Mouse (Mus musculus) forebrain, postnatal 0 days (tissue): ENCODE data around the gene Saa4. TPM values are rescaled to one million over a fixed set of nuclear protein-coding genes. Genes with fewer than 3 reads are reported as not detected.
A peak's percentile ranks its signal among the peaks of the same experiment; 100 is the strongest.

Experiments used
- ATAC-seq: fragments of 200-750 bp; cut with Nextera tagmentation; 2 replicates; pipeline ENCODE4 v1.8.0; 2017; ENCODE audit warnings: mild to moderate bottlenecking, moderate library complexity
- DNase-seq: peaks from one replicate; pipeline ENCODE4 v3.0.0-alpha.2; 2015
- H3K27ac ChIP-seq: fragments of 300-500 bp; sonication (generic); 2 replicates; pipeline ENCODE4 v1.5.1; 2014; ENCODE audit warnings: low read depth, mild to moderate bottlenecking, antibody characterized with exemption, low read length, moderate library complexity, mixed read lengths
- H3K27me3 ChIP-seq: fragments of 300-500 bp; sonication (generic); 2 replicates; pipeline ENCODE4 v1.6.1; 2014; ENCODE audit warnings: mild to moderate bottlenecking, low read length, mixed read lengths; ENCODE audit not compliant: insufficient read depth
- H3K36me3 ChIP-seq: fragments of 300-500 bp; sonication (generic); 2 replicates; pipeline ENCODE4 v1.6.1; 2014; ENCODE audit warnings: mild to moderate bottlenecking, moderate library complexity; ENCODE audit not compliant: insufficient read depth
- H3K4me1 ChIP-seq: fragments of 300-500 bp; sonication (generic); 2 replicates; pipeline ENCODE4 v1.6.1; 2014; ENCODE audit warnings: antibody characterized with exemption; ENCODE audit not compliant: insufficient read depth
- H3K4me2 ChIP-seq: fragments of 300-500 bp; sonication (generic); 2 replicates; pipeline ENCODE4 v1.6.1; 2014; ENCODE audit warnings: low read depth, mild to moderate bottlenecking, moderate library complexity
- H3K4me3 ChIP-seq: fragments of 300-500 bp; sonication (generic); 2 replicates; pipeline ENCODE4 v1.5.1; 2014; ENCODE audit warnings: low read depth, low read length, mixed read lengths
- H3K9ac ChIP-seq: fragments of 300-500 bp; sonication (generic); 2 replicates; pipeline ENCODE4 v1.6.1; 2014; ENCODE audit warnings: mild to moderate bottlenecking
- H3K9me3 ChIP-seq: fragments of 300-500 bp; sonication (generic); 2 replicates; pipeline ENCODE4 v1.6.1; 2016; ENCODE audit warnings: low read length
- CTCF ChIP-seq: sonication (generic); IDR thresholded peaks from 2 replicates; pipeline ENCODE4 v1.5.1; 2016; ENCODE audit warnings: antibody characterized with exemption, control low read depth, low read depth
- WGBS: fragments of 180-500 bp; shearing (Covaris S2); extraction: QIAGEN DNeasy Blood & Tissue Kit; methylation state at CpG from one replicate; pipeline ENCODE4 v1.1.7; 2014; 5-methylcytosine and 5-hydroxymethylcytosine counted together
- polyA plus RNA-seq: library from polyadenylated mRNA; unstranded; fragments of >200 nt; fragmentation: Nextera tagmentation; extraction: Ambion mirVana; gene quantifications from 2 replicates; pipeline ENCODE4 v1.2.1, GENCODE M21; 2015
- total RNA-seq: library from RNA; depleted of rRNA; stranded (reverse); fragments of >200 nt; gene quantifications from 2 replicates; pipeline ENCODE4 v1.2.3, GENCODE M21; 2014

The Saa4 gene
- total and polyA plus RNA-seq, 2 experiments from 2014 or later: not detected

DNA sequence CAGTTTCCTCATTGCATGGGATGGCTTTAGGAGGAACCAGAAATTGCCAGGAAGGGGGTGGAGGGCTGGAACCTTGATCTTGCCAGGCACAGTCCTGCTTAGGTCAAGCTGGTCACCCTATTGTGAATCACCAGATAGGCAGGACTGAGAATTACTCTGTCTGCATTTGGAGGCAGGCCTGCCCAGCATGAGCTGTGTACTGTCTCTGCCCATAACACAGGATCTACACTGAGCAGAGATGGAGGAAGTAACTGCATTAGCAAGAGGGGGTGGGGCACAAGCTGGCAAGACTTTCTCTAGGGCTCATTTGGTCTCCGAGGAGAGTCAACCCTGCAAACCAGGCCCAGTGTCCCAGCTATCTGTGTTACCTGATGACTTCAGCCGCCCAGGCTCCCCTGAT, 2.6 kb upstream of the Saa4 start:
- Histone ChIP-seq H3K27me3 (no peaks in the 10 kb centered on the region), H3K4me2 (no peak overlapping the region), H3K9ac (no peak overlapping the region), H3K36me3 (no peaks in the 10 kb centered on the region), H3K4me1 (no peaks in the 10 kb centered on the region), H3K9me3 (no peaks in the 10 kb centered on the region), H3K4me3 (no peak overlapping the region), H3K27ac (no peak overlapping the region)
- TF ChIP-seq CTCF: no peak
- DNase-seq (no peak), ATAC-seq (no peak)
- 82% methylated on average over 2 of the region's 2 CpGs for WGBS

GRCm38 (mm10) chr7:46727584-46727983, 4.8 kb downstream of the Saa4 start:
- DNase-seq: no peak
- Histone ChIP-seq H3K36me3 (no peaks in the 10 kb centered on the region), H3K4me2 (no peak overlapping the region), H3K4me1 (no peaks in the 10 kb centered on the region), H3K9ac (no peak overlapping the region), H3K27me3 (no peaks in the 10 kb centered on the region), H3K4me3 (no peak overlapping the region), H3K9me3 (no peaks in the 10 kb centered on the region), H3K27ac (no peak overlapping the region)
- peak; percentile 48 for ATAC-seq
- TF ChIP-seq CTCF: no peak
- WGBS: 73% methylated on average over 1 of the region's 1 CpGs

DNA sequence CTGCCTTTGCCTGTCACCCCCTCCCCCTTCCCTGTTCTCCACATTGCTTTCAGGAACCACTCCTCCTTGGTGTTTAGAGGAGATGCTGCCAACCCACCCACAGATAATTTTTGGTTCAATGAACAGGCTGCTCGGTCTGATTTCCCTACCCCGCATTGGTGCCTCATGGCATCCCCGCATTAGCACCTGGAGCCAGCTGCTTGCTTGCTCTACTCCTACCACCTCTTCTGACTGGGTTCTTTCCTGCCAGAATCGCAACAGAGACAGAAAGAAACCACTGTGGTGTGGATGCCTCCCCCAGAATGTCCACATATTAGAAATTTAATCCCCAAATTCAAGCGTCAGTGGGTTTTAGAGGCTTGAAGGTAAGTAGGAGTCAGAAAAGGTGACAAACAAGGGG, 8.0 kb downstream of the Saa4 start:
- Histone ChIP-seq H3K4me2 (no peak overlapping the region), H3K4me1 (no peaks in the 10 kb centered on the region), H3K27ac (no peak overlapping the region), H3K36me3 (no peaks in the 10 kb centered on the region), H3K4me3 (no peak overlapping the region), H3K9me3 (no peaks in the 10 kb centered on the region), H3K9ac (no peak overlapping the region), H3K27me3 (no peaks in the 10 kb centered on the region)
- no peak for TF ChIP-seq CTCF
- ATAC-seq (no peak), DNase-seq (no peak)
- WGBS: 66% methylated on average over 5 of the region's 5 CpGs

GRCm38 (mm10) chr7:46723849-46724248, 8.6 kb downstream of the Saa4 start:
- 86% methylated on average over 3 of the region's 3 CpGs for WGBS
- no peak for ATAC-seq
- no peak for TF ChIP-seq CTCF

GRCm38 (mm10) chr7:46723354-46723753, 9.0 kb downstream of the Saa4 start:
- Histone ChIP-seq H3K4me2 (no peak overlapping the region), H3K9me3 (no peaks in the 10 kb centered on the region), H3K9ac (no peak overlapping the region), H3K4me3 (no peak overlapping the region), H3K4me1 (no peaks in the 10 kb centered on the region), H3K27me3 (no peaks in the 10 kb centered on the region), H3K36me3 (no peaks in the 10 kb centered on the region), H3K27ac (no peak overlapping the region)
- ATAC-seq: no peak
- no peak for DNase-seq
- TF ChIP-seq CTCF: no peak
- WGBS: 96% methylated on average over 6 of the region's 6 CpGs

More at GRCm38 (mm10) chr7:46723849-46724248, 8.6 kb downstream of the Saa4 start:
- H3K9me3 ChIP-seq: no peaks in the 10 kb centered on the region
- H3K27ac ChIP-seq: no peak overlapping the region
- H3K9ac ChIP-seq: no peak overlapping the region
- no peak for DNase-seq
- no peaks in the 10 kb centered on the region for H3K27me3 ChIP-seq
- no peak overlapping the region for H3K4me3 ChIP-seq
- H3K4me2 ChIP-seq: no peak overlapping the region
- H3K36me3 ChIP-seq: no peaks in the 10 kb centered on the region
- no peaks in the 10 kb centered on the region for H3K4me1 ChIP-seq

- Histone ChIP-seq H3K36me3 (no peaks in the 10 kb centered on the region), H3K27ac (no peak overlapping the region), H3K9ac (no peak overlapping the region), H3K9me3 (no peaks in the 10 kb centered on the region), H3K4me1 (no peaks in the 10 kb centered on the region), H3K27me3 (no peaks in the 10 kb centered on the region), H3K4me3 (no peak overlapping the region), H3K4me2 (no peak overlapping the region)
- ATAC-seq: peak; percentile 42
- peak; percentile 46 for DNase-seq
- TF ChIP-seq CTCF: no peak
- 54% methylated on average over 9 of the region's 9 CpGs for WGBS
These were observed 11.9 kb downstream of the Saa4 start for GRCm38 (mm10) chr7:46720460-46720859.

- no peak overlapping the region for H3K27ac ChIP-seq
- ATAC-seq (no peak), DNase-seq (no peak)
- no peak overlapping the region for H3K4me2 ChIP-seq
- H3K9me3 ChIP-seq: no peaks in the 10 kb centered on the region
- 80% methylated on average over 7 of the region's 7 CpGs for WGBS
- H3K36me3 ChIP-seq: no peaks in the 10 kb centered on the region
- no peak overlapping the region for H3K4me3 ChIP-seq
- no peak for TF ChIP-seq CTCF
- no peaks in the 10 kb centered on the region for H3K27me3 ChIP-seq
- no peak overlapping the region for H3K9ac ChIP-seq
- no peaks in the 10 kb centered on the region for H3K4me1 ChIP-seq
These were observed 12.9 kb downstream of the Saa4 start for GRCm38 (mm10) chr7:46719526-46719925.
